Mouse (Mus musculus) bone marrow macrophage, adult 2 months (primary cell): Measurements from ENCODE around the gene Sox15. TPM values are rescaled to one million over a fixed set of nuclear protein-coding genes. Genes with fewer than 3 reads are reported as not detected.

ENCODE experiments used
- H3K27ac ChIP-seq: 2 replicates; pipeline ENCODE4 v1.5.1; 2012; ENCODE audit warnings: low read depth, low read length; ENCODE audit not compliant: insufficient read depth
- H3K4me1 ChIP-seq: 2 replicates; pipeline ENCODE4 v1.6.1; 2012; ENCODE audit warnings: low read length; ENCODE audit not compliant: control insufficient read depth, insufficient read depth
- H3K4me3 ChIP-seq: 2 replicates; pipeline ENCODE4 v1.5.1; 2012; ENCODE audit warnings: mild to moderate bottlenecking, low read length, moderate library complexity; ENCODE audit not compliant: insufficient read depth
- CTCF ChIP-seq: IDR thresholded peaks from 2 replicates; pipeline ENCODE4 v1.5.1; 2012; ENCODE audit warnings: low read depth, mild to moderate bottlenecking, low read length, moderate library complexity
- POLR2A ChIP-seq: IDR thresholded peaks from 2 replicates; pipeline ENCODE4 v1.6.1; 2012; ENCODE audit warnings: mild to moderate bottlenecking, low read depth, low read length, borderline replicate concordance
- polyA plus RNA-seq: library from polyadenylated mRNA; stranded (reverse); fragments of >200 nt; gene quantifications from 2 replicates; pipeline ENCODE4 v1.2.4, GENCODE M21; 2012; ENCODE audit not compliant: missing spikeins, insufficient read depth, insufficient read length

The Sox15 gene
- polyA plus RNA-seq, 1 experiment = not detected

DNA sequence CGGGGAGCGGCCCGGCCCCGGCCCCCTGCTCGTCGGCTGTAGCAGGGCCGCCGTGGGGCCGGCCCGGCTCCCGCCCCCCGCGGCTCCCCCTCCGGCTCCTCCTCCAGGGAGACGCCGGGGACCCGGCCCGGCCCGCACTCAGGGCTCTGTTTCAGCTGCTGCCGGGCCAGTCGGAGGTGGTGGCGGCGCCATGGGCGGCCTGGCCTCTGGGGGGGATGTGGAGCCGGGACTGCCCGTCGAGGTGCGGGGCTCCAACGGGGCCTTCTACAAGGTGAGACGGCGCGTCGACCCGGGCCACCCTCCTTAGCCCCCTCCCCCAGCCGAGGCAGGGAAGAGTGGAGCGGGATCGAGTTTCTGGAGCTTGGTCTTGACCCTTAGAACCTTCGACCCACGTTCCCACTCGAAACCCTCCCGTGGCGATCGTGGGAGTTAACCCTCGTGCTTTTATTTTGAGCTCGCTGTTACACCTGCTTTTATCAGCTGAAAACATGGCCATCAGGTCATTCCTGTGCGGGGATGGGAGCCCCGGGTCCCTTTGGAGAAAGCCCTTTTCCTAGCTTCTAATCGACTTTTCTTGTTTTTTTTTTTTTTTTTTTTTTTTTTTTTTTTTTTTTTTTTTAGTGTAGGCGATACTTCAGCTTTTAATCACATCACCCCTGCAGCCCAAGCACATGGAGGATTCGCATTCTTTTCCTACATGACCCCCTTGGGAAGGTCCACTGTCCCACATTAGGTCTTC is 21.8 kb upstream of the Sox15 start:
- Histone ChIP-seq H3K27ac (peak overlapping the region; percentile 61), H3K4me1 (peaks cover 16% of the 10 kb centered on the region), H3K4me3 (peak overlapping the region; percentile 74)
- TF ChIP-seq CTCF (no peak), POLR2A (no peak)

DNA sequence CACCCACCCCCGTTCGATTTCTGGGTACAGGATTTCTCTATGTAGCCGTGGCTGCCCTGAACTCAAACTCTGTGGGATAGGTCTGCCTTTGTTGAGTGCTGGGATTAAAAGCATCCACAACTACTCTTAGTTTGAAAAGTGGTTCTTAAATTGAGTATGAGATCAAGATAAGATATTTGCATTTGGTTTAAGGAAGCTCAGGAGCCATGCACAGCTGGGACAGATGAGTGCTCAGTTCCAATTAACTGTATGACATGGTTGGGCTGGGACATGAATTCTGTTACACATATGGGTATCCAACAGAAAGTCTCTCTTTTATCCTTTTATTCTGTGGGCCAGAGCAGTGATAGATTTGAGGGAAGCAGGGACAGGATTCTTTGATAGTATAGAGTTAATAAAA is 19.6 kb upstream of the Sox15 start:
- Histone ChIP-seq H3K4me3 (no peak overlapping the region), H3K4me1 (peaks cover 11% of the 10 kb centered on the region), H3K27ac (no peak overlapping the region)
- TF ChIP-seq CTCF (no peak), POLR2A (no peak)

DNA sequence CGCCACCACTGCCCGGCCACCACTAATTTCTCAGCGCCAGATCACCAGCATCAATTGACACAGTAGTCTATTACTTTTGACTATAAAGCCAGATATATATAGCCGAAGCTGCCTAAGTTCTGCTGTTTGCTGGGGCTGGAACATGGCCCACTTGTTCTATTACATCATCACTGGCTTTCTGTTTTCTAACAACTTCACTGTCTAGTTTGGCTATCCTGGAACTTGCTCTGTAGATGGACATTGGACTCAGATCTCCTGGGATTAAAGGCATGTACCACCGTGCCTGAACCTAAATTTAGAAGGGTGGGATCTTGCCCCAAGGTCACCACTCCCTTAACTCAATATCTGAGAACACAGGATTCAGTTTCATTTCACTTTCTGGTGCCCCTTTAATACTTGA is 9.3 kb upstream of the Sox15 start:
- Histone ChIP-seq H3K4me1 (no peaks in the 10 kb centered on the region), H3K27ac (no peak overlapping the region), H3K4me3 (no peak overlapping the region)
- TF ChIP-seq CTCF (no peak), POLR2A (no peak)

DNA sequence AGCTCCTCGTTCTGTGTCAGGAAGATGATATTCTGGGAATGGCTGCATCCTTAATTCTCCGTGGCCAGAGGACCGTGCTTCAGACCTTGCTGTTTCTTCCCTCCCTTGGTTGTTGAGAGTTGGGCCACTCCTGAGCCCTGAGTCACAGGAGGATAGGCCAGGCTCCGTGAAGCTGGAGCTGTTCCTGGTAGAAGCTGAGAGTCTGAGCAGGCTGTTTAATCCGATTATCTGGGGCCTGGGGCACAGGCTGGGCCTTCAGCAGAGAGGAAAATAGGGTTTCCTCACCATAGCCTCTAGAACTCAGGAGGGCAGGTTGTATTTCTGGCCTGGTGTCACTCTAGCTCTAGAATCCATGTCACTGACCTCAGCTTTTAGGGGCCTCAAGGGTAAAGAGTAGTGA is 1.7 kb upstream of the Sox15 start:
- Histone ChIP-seq H3K4me1 (peaks cover 12% of the 10 kb centered on the region), H3K27ac (no peak overlapping the region), H3K4me3 (no peak overlapping the region)
- TF ChIP-seq CTCF = no peak

DNA sequence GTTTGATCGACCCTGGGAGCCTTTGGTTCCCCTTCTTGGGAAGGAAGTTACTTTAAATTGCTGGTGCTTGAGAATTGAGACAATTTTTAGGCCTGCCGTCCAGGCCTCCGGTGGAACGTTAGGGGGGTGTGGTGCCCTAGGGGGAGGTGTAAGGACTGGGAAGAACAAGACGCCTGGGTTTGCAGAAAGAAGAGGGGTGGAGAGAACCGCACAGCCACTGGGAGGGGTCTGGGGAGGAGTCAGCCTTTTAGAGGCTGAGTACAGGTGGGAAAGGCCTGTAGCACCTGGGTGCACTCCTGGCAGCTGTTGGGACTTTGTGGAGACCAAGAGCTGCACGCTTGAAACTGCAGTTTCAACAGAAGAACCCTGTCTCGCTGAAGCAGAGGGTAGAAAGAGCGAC is 354 bp upstream of the Sox15 start:
- peak overlapping the region; percentile 64 for H3K27ac ChIP-seq
- no peak overlapping the region for H3K4me3 ChIP-seq
- peaks cover 12% of the 10 kb centered on the region for H3K4me1 ChIP-seq
- TF ChIP-seq CTCF (no peak), POLR2A (no peak)

DNA sequence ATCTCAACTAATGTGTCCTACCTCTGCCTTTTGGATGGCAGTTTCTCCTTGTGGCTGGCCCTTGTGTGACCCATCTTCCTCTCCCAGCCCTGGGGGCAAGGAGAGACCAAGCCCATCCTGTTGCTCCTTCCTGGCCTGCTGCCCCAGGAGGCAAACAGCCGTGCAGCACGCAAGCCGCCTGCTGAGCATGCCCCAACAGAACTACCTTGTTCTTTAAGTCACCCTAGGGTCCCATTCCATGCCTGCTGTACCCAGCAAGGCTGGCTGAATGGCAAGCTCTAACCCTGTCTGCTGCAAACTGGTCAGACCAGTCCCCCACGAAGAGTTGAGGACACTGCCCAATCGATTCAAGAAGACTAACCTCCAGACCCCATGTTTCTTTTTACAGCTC is 946 bp downstream of the Sox15 start:
- TF ChIP-seq CTCF (no peak), POLR2A (no peak)
- Histone ChIP-seq H3K4me3 (no peak overlapping the region), H3K4me1 (peaks cover 12% of the 10 kb centered on the region), H3K27ac (no peak overlapping the region)

DNA sequence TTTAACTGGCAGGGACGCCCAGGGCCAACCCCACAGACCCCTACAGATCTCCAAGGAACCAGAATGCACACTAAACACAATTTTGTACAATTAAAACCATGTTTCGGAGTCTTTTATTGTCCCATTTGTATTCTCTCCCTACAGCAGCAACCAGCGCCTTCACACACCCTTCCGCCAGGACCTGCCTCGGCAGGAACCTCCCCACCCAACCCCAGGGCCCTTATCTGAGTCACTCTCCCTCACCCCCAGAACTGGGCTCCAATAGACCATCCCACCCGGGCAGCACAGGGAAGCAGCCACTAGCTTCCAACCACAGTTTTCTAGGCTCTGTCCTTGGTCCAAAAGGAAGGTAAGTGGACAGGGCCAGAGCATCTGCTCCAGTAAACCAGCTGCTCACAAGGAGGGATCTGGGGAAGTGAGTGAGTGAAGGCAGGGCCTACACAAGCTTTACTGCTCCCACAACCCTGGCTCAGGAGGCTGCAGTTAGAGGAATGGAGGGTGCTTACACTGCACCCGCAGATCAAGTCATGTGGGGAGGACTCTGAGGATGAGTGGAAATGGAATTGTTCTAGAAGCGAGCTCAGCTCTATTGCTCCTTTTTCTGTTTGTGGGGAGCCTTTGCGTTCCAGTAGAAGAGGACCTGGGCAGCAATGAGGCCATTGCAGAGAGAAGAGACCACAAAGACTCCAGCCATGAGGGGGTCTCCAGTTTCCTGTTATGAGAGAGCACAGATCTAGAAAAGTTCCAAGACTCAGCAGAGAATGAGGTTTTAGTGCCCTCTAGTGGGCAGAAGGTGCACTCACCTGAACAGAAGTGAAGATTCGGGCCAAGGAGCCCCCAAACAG is 1.7 kb downstream of the Sox15 start:
- TF ChIP-seq CTCF (peak; percentile 73), POLR2A (no peak)
- Histone ChIP-seq H3K4me3 (no peak overlapping the region), H3K4me1 (peaks cover 12% of the 10 kb centered on the region), H3K27ac (no peak overlapping the region)

DNA sequence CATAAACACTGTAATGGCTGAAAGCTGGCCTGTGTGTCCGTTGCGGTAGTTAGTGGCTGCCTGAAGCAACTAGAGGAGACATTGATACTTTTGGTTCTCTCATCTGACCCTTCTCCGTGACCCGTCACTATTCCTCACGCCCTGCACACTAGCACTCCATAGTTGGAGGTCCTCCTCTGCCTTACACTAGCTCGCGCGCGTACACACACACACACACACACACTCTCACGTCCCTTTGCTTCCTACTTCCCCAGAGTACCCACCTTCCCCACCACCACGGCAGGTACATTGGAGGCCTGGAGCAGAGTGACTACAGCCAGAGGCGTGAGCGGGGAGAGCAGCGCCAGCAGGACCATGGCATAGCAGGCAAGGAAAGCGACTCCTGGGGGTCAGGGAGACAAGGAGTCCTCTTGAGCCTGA is 2.4 kb downstream of the Sox15 start:
- TF ChIP-seq CTCF = no peak
- no peak for TF ChIP-seq POLR2A
- peaks cover 12% of the 10 kb centered on the region for H3K4me1 ChIP-seq
- no peak overlapping the region for H3K27ac ChIP-seq
- no peak overlapping the region for H3K4me3 ChIP-seq

DNA sequence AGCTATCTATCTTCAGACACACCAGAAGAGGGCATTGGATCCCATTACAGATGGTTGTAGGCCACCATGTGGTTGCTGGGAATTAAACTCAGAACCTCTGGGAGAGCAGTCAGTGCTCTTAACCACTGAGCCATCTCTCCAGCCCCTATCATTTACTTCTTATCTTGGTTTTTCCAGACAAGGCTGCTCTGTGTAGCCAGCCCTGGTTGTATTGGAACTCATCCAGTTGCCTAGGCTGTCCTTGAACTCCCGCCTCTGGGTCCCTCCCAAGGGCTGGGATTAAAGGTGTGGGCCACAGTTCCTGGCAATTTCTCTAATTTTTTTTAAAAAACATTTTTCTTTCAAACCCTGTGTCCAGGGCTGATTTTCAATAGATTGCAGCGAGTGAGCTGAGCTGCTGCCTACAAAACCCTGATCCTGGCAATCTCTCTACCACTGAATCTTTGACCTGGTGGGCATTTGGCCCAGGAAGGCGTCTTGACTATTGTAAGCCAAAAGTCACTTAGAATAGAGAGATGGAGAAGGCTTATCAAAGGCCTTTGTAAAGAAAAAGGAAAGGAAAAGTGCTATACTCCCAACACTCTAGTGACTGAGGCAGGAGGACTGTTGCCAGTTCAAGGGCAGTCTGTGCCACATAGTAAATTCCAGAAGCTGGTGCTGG is 6.2 kb downstream of the Sox15 start:
- peaks cover 9% of the 10 kb centered on the region for H3K4me1 ChIP-seq
- TF ChIP-seq CTCF (no peak), POLR2A (no peak)
- peak overlapping the region; percentile 90 for H3K4me3 ChIP-seq
- peak overlapping the region; percentile 96 for H3K27ac ChIP-seq
